Mouse (Mus musculus): ENCODE measurements around the gene Ccdc124.

DNA sequence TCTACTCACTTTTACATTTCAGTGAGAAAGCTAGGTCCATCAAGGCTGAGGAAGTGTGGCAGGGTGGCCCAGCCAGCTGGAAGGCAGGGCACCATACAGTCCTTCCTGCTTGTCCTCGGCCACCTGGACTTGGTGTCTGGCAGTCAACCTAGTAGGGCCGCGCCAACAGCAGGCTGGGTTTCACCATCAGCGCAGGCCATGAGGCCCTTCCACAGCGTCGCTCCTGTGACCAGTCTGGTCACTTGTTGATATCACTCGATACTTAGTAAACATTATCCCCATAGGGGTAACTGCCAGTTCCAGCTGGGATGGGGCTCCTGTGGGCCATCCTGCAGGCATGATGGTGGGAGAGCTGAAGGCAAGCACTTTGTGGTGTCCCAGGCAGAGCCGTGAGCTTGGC is 42.2 kb downstream of the Ccdc124 start:
- no peak for TF ChIP-seq CTCF (IDR thresholded peaks at IDR 0.05; ENCODE audit: borderline replicate concordance, extremely low read depth, insufficient read depth, insufficient read length)
- no peak for TF ChIP-seq POLR2A (IDR thresholded peaks at IDR 0.05; ENCODE audit: borderline replicate concordance, extremely low read depth, insufficient read depth, insufficient read length, poor library complexity, severe bottlenecking)
